Mouse (Mus musculus) ovary, adult 18-20 months (tissue): Measurements from ENCODE around the gene Bcl2l13.
"Not testable (repeated sequence)": the region's sequence is repeated elsewhere in the genome, so short reads cannot be mapped to it uniquely, and the experiment has no call there.

Source experiments
- DNase-seq: peaks from one replicate; pipeline ENCODE4 v3.0.0; 2022; ENCODE audit warnings: low spot score, mixed read lengths

Bcl2l13 gene

DNA sequence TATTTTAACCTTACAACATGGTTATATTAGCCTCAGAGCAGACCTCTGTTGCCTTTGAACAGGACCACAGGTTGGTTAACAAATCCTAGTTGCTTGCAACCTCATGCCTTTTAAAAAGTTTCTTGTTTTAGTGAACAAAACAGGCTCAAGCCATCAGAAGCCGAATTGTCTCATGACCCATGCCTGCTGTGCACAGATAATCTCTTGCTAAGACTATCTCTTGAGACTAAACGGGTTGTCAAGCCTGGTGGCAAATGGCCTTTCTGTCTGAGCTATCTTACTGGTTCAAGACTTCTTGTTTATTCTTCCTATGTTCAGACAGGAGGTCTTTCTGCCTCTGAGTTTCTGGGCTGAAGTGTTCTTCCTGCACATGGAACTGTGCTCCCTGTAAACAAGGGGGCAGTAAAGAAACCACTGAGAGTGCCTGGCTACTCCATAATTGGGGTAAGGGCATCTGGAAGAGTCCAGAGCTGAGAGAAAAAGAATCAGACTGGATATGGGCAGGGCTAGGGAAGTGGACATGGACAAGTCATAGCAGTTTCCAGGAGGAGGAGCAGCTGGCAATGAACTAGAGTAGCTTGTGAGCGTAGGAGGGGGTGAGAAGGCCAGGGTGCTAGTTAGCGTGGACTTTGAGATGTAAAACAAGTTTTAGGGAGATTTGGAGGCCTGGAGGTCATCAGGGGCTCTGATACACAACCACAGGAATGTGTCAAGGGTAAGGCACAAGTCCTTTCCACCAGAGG is 5.0 kb upstream of the Bcl2l13 start:
- DNase-seq = no peak

DNA sequence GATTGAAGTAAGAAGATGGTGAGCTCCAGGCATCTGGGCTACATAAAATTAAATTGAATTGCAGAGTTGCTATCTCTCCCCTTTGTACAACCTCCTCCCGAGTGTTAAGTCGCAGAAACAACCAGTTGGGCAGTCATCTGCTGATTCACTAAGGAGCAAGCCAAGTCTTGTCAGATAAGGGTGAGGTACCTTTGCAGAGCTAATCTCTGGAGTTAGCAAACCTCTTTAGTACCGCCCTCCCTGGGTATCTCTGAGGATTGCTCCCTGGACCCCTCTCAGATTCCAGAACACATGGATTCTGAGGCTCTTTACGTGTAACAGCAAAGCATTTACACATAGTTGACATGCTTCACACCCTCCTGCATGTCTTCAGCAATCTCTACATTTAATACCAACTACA is 3.9 kb upstream of the Bcl2l13 start:
- no peak for DNase-seq

DNA sequence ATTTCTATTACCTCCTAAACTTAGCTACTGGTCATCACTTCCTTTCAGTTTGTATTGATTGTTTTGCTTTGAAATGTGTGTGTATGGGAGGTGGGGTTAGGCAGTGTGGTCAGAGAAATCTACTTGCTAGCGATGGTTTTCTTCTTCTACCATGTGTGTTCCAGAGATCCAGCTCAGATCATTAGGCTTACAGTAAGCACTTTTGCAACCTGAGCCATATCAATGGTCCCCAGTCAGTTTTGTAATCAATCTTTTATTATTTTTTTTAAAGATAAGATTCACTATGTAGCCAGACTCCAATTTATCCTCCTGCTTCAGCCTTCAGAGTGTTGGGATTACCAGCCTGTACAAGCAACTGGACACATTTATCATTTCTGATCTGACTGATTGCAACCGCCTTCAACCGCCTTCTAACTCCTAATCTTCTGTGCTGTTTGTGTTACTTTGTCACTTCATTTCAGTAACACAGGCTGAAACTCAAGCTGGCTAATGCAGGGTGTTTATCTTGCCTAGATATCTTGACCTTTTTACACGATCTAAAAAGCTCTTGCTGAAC is 1.2 kb upstream of the Bcl2l13 start:
- no peak for DNase-seq

DNA sequence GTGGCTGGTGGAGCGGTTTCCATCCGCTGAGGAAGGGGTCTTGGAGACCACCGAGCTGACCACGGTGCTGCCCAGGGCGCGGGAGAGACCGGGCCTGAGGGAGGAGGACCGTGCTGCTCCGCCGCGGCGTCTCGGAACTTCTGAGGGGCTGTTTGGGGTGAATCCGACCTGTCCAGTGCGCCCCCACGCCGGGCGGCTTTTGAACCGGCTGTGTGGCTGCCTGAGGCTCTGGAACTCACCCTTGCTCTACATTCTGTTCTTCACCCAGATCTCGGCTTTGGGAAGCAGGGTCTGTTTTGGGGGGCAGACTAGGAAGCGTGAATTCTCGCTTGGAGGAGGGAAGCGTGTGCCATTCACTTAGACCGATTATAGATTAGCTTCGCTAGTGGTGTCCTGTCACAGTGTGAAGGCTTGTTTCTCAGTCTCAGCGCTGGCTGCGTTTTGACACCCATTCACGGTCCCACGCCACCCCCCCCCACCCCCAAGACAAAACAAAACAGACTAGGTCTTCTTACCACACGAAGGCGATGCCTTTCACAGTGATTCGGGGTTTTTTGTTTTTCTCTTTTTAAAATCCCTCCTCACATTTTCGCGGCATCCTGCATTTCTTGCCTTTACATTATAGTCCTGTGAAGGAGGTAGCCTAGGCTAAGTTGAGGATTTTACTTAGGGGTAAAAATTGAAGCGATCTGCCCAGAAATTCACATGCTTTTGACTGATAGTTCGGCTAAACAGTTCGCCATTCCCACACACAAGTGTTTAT is 558 bp downstream of the Bcl2l13 start:
- DNase-seq = no peak

DNA sequence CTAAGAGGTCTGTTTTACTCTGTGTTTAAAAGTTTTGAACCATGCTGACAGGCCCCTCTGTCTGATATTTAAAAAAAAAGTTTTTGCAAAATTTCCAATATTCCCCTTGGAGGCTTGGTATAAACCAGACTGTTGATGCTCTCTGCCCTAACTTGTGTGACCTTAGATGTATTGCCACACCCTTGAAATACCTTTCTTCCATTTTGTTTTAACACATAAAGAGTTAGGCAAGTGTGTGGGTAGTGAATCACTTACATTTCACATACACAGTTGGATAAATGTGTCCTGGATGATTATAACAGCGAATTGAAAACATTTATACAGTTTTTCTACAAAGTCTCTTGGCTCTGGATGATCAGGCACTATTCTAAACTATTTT is 1.1 kb downstream of the Bcl2l13 start:
- no peak for DNase-seq

DNA sequence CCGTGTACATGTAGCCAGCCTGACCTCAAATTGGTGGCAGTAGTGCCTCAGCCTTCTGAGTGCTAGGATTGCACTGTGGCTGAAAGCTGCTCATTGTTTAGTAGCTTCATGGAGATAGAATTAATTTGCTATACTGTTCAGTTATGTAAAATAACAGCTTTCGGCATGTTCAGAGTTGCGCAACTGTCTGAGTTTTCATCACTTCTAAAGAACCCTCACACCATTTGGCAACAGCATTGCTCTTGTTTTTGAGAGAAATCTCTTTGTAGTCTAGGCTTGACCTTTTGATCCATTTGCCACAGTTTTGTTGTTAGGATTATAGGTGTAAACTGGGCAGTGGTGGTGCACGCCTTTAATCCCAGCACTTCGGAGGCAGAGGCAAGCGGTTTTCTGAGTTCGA is 4.2 kb downstream of the Bcl2l13 start:
- DNase-seq = no peak

DNA sequence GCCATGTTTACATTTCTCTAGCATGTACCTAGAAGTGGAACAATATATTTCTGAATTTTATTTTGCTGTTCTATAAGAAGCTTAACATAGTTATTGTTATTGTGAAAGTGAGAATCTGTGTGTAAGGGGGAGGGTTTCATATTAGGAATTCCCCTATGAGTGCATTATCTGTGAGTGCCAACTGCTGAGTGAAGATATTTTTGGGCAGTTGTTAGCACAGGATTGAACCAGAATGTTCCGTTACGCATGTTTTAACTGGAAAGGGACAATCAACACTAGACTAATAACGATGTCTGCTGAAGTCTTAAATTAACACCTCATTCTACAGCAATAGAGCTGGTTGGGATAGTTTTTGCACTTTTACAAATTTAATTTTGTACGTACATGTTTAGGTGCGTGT is 5.7 kb downstream of the Bcl2l13 start:
- DNase-seq = no peak

DNA sequence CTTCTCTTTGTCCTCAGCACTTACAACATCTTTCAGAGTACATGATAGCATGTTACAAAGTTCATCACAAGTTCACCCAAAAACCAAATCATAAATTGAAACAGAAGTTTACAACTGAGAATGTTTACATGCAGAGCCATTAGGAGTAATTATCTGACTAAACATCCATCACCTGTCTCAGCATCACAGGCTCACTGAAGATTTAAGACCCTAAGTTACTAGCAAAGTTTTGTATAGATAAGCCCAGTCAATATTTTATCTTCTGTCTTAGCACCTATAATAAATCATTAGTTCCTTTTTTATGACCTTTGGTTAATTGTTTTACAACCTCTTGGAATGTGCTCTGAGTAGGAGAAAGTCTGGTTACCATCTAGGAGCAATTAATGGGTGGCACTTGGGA is 14.7 kb downstream of the Bcl2l13 start:
- DNase-seq = not testable (repeated sequence)

DNA sequence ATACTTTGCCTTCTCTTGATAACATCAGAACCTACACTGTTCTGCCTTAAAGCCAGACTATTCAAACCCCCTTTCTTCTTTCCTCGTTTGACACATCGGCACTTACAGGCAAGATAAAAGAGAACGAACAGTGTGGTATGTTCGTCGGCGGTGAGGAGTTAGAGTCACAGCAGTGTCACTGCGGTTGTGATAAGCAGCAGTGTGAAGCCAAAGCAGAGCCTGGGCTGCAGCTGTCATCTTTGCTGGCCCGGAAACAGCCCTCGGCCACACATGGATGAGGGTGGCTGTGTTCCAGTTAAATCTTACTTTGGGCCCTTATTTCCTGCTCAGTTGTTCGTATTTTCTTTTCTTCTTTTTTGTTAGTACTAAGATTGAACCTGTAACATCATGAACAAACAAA is 18.4 kb downstream of the Bcl2l13 start:
- no peak for DNase-seq

DNA sequence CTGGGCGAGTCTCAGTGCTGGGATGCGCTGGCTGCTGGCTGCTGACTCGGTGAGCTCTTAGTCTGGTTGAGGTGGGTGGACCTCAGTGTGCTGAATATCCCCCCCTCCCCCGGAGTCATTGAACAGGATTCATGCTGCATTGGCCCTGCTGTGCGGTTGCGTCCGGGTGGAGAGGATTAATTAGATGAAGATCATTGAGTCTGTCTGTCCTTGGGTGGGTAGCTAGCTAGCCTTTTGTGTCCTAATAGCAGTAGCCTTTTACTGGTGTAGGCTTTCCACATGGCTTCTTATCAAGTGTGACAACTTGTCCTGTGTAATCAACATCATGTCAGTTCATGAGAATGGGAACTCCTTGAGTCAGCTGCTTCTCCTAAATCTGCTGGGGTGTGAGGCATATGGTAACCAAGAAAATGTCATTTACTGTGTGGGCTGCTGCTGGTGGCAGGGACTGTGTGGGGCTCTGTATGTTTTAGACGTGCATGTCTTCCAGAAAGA is 22.3 kb downstream of the Bcl2l13 start:
- DNase-seq = no peak

DNA sequence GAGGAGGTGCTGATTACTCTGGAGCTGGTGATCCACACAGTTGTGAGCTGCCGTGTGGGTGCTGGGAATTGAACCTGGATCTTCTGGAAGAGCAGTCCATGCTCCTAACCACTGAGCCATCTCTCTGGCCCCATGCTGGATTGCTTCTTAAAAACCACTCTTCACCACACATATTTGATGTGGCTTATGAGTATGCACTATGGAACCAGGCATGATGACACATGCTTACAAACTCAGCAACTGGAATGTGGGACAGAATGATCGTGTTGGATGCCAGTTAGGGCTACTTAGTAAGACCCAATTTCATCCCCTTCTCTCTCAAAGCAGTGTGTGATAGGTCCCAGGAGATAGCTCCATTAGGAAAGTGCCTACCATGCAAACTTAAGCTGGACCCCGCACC is 24.1 kb downstream of the Bcl2l13 start:
- DNase-seq = no peak

DNA sequence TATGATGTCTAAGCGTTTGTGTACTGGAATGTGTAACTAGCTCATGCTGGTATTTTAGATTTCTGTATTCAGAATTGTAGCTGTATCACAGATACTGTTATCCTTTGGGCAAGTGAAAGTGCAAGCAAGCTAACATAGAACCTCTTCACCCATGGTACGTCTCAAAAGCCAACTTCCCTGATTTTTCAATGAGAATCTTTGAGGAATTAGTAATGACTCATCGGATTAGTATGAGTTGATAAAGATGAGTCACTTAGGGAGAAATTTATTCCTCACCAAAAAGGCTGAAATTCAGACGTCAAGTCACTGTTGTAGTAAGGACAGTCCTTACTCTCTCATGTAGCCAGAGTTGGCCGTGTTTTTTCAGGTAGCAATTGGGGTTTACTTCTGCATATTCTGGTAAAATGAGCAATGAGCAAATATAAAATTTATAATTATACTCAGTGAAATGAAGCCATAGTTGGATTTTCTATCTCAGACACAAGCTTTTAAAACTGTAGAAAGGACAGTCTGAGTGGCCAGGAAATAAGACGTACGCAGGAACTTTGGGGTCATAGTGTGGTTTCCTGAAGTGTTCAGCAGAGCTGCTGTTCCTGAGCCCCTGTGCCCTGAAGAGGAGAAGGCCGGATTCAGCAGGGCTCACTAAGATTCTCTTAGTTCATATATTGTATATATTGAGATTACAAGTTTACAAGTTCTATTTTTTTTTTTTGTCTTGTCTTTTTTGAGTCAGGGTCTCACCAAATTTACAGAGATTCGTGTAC is 30.2 kb downstream of the Bcl2l13 start:
- DNase-seq = no peak

DNA sequence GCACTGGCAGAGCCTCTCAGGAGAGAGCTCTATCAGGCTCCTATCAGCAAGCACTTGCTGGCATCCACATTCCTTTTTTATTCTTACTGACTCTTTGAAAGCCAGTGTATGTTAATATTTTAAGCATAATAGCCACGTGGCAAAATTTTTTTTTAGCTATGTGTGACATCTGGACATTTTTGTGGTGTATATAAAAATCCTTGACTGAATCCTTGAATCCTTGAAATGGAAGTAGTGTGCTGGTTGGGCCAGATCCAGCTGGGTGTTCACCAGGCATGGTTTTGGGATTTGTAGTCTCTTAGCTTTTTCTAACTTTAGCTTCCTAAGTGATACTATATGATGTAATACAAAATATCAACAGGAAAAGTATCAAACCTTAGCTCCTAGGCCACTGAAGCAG is 32.8 kb downstream of the Bcl2l13 start:
- no peak for DNase-seq

DNA sequence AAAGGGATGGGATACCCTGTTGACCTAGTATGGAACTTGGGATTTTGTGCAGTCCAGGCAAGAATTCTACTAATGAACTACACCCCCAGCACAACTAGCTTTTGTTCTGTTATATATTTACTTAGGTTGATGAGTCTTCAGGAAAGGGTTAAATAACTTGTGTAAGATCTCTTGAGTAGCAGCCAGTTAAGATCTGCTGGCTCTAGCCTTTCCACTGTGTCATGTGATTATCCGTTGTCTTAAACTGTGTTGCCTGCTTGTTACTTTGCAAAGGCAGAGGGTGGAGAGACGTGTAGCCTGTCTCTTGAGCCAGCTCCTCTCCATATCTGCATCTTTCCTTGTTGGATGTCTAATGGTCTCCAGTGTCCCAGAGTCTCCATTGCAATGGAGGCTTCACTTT is 35.3 kb downstream of the Bcl2l13 start:
- no peak for DNase-seq

DNA sequence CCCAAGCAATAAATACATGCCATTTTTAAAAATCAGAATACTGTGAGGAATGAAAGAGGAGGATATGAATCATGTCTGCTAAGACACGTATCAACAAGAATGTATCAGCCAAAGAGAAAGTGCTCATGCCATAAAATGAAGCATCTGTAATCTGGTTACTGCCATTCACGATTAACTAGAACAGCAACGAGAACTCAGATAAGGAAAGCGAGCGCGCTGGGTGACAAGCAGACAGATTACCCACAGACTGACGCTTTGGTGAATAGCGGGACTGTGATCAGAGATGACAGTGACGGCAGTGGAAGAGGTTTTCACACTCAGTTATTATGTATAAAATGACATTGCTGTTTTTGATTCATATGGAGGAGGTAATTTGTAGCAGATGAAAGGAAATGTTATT is 37.9 kb downstream of the Bcl2l13 start:
- DNase-seq = no peak

DNA sequence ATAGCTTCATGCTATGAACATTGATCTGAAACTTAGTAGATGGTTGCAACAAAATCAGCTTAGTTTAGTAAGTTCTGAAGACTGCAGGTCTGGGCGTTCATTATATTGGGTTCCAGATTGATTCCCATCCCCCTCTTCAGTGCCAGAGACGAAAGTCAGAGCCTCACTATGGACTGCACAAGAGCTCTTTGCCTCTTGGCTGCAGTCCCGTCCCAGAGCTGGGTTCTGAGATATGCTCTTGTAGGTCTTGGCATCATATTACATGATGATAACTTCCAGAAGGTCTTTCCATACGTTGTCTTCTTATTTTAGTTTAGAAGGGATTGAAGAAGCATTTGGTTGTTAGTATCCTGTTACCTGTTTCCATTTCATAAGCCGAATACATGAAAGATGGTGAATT is 43.0 kb downstream of the Bcl2l13 start:
- DNase-seq = no peak

DNA sequence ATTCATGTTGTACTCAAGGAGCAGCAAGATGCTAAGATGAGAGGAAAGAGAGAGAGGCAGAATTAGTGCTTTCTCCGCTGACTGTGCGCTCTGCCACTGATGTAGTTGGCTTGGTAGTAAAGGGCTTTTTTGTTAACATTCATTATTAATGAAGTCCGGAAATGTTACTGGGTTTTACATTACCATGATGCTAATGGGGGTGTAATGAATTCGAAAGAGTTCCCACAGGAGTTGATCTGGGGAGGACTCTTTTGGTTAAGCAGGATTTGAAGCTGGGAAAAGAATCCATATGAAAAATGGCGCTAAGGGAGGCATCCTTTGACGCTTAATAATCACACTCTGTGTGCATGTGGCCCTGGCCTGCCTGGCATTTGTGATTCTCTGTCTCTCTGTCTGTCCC is 48.4 kb downstream of the Bcl2l13 start:
- no peak for DNase-seq

DNA sequence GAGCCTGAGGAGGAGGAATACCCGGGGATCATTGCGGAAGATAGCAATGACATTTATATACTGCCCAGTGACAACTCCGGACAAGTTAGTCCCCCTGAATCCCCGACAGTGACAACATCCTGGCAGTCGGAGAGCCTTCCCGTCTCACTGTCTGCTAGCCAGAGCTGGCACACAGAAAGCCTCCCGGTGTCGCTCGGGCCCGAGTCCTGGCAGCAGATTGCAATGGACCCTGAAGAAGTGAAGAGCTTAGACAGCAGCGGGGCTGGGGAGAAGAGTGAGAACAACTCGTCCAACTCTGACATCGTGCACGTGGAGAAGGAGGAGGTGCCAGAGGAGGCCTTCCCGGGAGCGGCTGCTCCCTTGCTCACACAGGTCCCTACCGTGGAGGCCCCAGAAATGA is 50.7 kb downstream of the Bcl2l13 start:
- no peak for DNase-seq

DNA sequence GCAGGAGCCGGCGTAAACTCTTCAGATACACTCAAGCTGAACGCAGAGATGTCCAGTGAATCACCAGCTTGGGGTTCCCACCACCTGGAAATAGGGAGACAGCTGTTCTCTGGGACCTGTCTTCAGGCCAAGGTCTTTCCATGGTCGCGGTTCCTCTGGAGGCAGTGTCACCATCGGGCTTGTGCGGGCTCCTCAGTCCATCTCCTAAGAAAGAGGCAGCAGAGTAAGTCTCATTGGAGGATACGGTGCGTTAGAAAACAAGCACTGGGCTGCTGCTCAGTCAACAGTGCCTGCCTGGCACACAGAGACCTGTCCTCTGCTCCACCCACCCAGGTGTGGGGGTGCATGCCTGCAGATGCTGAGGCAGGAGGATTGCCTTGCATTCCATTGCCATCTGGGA is 58.1 kb downstream of the Bcl2l13 start:
- no peak for DNase-seq

DNA sequence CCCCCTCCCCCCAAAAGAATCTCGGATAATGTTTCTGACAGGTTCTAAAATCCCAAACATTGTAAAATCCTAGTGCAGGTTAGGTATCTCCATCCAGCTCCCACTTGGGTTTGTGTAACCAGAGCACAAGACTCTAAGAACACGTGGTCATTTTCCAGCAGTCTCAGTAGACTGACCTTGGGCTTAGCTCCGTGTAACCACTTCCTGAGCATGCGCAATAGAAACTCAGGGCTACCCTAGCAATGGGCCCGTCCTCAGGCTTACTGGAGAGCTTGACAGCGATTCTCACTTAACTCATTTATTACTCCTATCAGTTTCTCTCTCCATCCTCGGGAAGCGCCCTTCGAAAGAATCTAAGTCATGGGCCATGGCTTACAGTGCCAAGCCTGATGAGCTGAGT is 58.5 kb downstream of the Bcl2l13 start:
- DNase-seq = no peak

DNA sequence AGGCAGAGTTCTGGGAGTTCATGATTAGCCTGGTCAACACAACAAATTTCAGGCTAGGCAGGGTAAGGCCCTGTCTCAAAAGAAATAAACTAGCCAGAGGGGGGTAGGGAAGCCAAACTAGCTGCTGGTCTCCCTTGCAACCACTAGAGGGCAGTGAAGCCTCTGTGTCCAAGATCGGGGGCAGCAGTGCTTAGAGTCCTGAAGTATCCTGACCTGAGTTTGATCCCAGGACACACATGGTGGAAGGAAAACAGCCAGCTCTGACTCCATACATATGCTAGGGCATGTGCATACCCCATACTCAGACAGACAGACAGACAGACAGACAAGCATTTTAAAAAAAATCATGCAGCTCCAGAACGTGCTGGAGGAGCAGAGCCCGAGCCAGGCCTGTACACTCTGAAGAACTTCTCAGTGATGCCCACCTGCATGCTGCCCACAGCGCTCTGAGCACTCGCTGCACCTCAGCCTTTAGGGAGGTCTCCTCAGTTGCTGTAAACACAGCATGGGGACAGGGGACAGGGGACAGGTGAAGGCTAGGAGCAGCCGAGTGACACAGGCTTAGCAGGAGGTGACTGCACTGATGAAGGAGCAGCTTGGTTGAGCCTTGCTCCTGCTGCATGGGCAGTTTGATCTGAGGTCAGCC is 62.3 kb downstream of the Bcl2l13 start:
- no peak for DNase-seq
